Mouse (Mus musculus): ENCODE results near the gene Rtkn2. TPM values are rescaled to one million over a fixed set of nuclear protein-coding genes. Genes with fewer than 3 reads are reported as not detected.

Gene Rtkn2
- 6.5 and 6.9 TPM in 2 replicates for polyA plus RNA-seq (2015; fragmentation: Nextera tagmentation; extraction: Ambion mirVana)

DNA sequence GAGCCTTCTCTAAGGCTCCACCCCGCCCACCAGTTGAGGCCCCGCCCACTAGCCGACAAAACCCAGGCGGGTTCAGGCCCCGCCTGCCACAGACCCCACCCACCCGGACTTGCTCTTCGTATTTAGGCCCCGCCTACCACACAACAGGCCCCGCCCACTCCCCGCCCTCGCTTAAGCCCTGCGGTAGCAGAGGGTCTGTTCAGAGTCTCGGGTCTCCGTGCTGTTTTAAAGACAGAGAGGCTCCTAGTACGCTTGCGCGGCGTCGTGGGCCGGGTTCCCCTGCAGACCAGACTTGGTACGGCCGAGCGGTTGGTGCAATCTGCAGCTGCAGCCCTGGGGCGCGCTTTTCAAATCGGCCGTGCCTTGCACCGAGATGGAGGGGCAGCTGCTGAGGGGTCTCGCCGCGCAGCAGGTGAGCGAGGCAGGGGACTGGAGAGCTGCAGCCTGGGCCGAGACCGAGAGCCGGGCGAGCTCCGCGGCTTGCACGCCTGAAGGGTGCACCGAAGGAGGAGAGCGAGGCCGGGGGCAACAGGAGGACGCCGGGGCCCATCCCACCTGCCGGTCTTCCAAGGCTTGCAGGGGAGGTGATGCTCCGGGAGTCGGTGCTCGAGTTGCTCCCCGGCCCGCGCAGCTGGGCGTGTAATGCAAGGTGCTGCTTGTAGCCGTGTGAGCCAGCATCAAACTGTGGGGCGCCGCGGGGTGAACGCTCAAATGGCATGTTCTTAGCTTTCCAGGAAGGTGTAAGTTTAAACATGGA, at the start of gene Rtkn2:
TSS of gene Rtkn2 (plus strand) at position 170 of the 757 bp plus-strand sequence.
- under 1% methylated on average over 57 of the region's 57 CpGs for WGBS
- Histone ChIP-seq H3K4me3 (replicated peaks; ENCODE audit: low read length) (peak within 1 kb of the TSS; percentile 83), H3K4me1 (ENCODE audit: control insufficient read depth, insufficient read depth, low read length) (no peaks in the 10 kb centered on the region), H3K27ac (ENCODE audit: low read length) (peak within 1 kb of the TSS; percentile 49; the same call in 1 of the 2 replicates), H3K4me2 (ENCODE audit: low read depth, low read length) (peak within 1 kb of the TSS; percentile 97), H3K9ac (ENCODE audit: low read length) (peak within 1 kb of the TSS; percentile 77), H3K27me3 (ENCODE audit: control insufficient read depth, insufficient read depth, low read length) (no peaks in the 10 kb centered on the region), H3K9me3 (replicated peaks; ENCODE audit: control insufficient read depth, low read length) (no peaks in the 10 kb centered on the region), H3K36me3 (ENCODE audit: control insufficient read depth, insufficient read depth, low read length) (no peaks in the 10 kb centered on the region)
- ATAC-seq (ENCODE audit: insufficient read depth, low FRiP score) = peak; percentile 96

DNA sequence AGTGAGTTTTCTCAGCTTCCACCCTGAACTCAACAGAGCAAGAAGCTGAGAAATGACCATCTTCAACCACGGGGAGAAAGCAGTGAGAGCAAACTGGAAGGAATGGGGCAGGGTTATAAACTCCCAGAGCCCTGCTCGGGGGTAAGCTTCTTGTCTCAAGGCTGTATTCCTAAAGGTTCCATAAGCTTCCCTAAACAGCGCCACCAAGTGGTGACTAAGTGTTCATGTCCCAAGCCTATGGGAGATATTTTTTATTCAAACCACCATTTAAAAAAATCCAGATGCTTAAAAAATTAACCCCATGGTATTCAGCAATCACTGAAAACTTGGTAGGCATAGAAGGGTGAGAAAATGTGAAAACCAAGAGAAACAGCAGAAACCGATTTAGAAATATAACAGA, 48.0 kb upstream of the Rtkn2 start:
- no peak for ATAC-seq (ENCODE audit: insufficient read depth, low FRiP score)
- Histone ChIP-seq H3K27ac (ENCODE audit: low read length) (no peak overlapping the region), H3K4me3 (replicated peaks; ENCODE audit: low read length) (no peak overlapping the region), H3K9me3 (replicated peaks; ENCODE audit: control insufficient read depth, low read length) (no peaks in the 10 kb centered on the region; the same call in 1 of the 2 replicates), H3K27me3 (ENCODE audit: control insufficient read depth, insufficient read depth, low read length) (no peaks in the 10 kb centered on the region), H3K4me1 (ENCODE audit: control insufficient read depth, insufficient read depth, low read length) (no peaks in the 10 kb centered on the region), H3K4me2 (ENCODE audit: low read depth, low read length) (no peak overlapping the region), H3K9ac (ENCODE audit: low read length) (no peak overlapping the region), H3K36me3 (ENCODE audit: control insufficient read depth, insufficient read depth, low read length) (no peaks in the 10 kb centered on the region)
- WGBS = 72% methylated on average over 4 of the region's 4 CpGs

DNA sequence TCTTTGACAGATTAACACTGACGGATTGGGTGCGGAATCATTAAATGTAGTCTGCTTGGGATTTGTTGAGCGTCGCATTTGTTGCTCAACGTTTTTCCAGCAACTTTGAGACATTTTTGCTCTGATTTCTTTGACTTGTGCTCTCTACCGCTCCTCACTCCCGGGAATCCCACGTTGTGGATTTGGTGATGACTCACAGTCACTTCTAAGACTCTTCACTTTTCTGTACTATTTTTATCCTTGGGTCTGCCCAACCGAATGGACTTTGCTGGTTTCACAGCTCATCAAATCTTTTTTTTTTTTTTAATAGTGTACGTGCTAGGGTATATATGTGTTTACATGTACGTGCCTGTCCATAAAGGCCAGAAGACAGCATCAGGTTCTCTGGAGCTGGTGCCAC, 46.6 kb upstream of the Rtkn2 start:
- no peak overlapping the region for H3K4me2 ChIP-seq (ENCODE audit: low read depth, low read length)
- 88% methylated on average over 11 of the region's 11 CpGs for WGBS
- no peak overlapping the region for H3K27ac ChIP-seq (ENCODE audit: low read length)
- H3K9me3 ChIP-seq (replicated peaks; ENCODE audit: control insufficient read depth, low read length) = no peaks in the 10 kb centered on the region; the same call in 1 of the 2 replicates
- ATAC-seq (ENCODE audit: insufficient read depth, low FRiP score) = no peak
- H3K9ac ChIP-seq (ENCODE audit: low read length) = no peak overlapping the region
- no peaks in the 10 kb centered on the region for H3K27me3 ChIP-seq (ENCODE audit: control insufficient read depth, insufficient read depth, low read length)
- no peak overlapping the region for H3K4me3 ChIP-seq (replicated peaks; ENCODE audit: low read length)
- H3K36me3 ChIP-seq (ENCODE audit: control insufficient read depth, insufficient read depth, low read length) = no peaks in the 10 kb centered on the region
- no peaks in the 10 kb centered on the region for H3K4me1 ChIP-seq (ENCODE audit: control insufficient read depth, insufficient read depth, low read length)

DNA sequence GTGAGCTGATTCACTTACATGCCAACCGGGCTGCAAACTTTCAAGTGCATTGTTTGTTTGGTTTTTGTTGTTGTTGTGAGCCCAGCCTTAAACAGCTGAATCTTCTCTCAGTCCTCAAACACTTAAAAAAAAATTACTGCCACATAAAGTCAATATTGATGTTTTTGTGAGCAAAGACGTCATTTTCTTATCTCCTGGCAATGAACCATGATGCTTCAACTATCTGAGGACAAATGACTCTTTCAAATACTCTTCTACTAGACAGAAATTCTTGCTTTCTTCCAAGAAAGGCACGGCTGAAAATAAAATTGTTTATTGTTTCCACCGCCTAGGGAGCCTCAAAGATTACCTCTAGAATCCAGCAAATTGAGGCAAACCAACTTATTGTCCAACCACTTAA, 42.4 kb upstream of the Rtkn2 start:
- Histone ChIP-seq H3K36me3 (ENCODE audit: control insufficient read depth, insufficient read depth, low read length) (no peaks in the 10 kb centered on the region), H3K27ac (ENCODE audit: low read length) (no peak overlapping the region), H3K4me1 (ENCODE audit: control insufficient read depth, insufficient read depth, low read length) (no peaks in the 10 kb centered on the region), H3K9ac (ENCODE audit: low read length) (no peak overlapping the region), H3K9me3 (replicated peaks; ENCODE audit: control insufficient read depth, low read length) (no peaks in the 10 kb centered on the region), H3K27me3 (ENCODE audit: control insufficient read depth, insufficient read depth, low read length) (no peaks in the 10 kb centered on the region), H3K4me3 (replicated peaks; ENCODE audit: low read length) (no peak overlapping the region), H3K4me2 (ENCODE audit: low read depth, low read length) (no peak overlapping the region)
- no peak for ATAC-seq (ENCODE audit: insufficient read depth, low FRiP score)
- WGBS = 47% methylated on average over 4 of the region's 4 CpGs

DNA sequence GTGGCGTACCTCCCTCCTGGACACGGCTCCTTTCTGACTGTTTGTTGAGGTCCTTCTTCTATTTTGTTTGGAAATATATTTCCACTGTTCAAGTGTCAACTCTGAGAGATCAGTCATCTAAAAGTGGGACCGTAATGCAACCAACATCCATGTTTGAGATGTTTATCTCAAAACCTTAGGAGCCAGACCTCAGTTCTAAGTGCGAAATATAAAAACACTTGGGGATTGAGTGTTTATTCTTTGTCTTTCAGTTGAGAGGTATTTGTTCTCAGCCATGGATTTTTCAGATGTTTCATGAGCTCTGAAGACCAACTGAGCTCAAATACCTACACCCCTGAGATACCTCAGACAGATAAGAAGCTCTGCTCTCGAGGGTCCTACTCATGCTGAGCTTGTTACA, 41.6 kb upstream of the Rtkn2 start:
- no peak for ATAC-seq (ENCODE audit: insufficient read depth, low FRiP score)
- Histone ChIP-seq H3K4me2 (ENCODE audit: low read depth, low read length) (no peak overlapping the region), H3K4me1 (ENCODE audit: control insufficient read depth, insufficient read depth, low read length) (no peaks in the 10 kb centered on the region), H3K36me3 (ENCODE audit: control insufficient read depth, insufficient read depth, low read length) (no peaks in the 10 kb centered on the region), H3K9ac (ENCODE audit: low read length) (no peak overlapping the region), H3K27ac (ENCODE audit: low read length) (no peak overlapping the region), H3K27me3 (ENCODE audit: control insufficient read depth, insufficient read depth, low read length) (no peaks in the 10 kb centered on the region), H3K4me3 (replicated peaks; ENCODE audit: low read length) (no peak overlapping the region), H3K9me3 (replicated peaks; ENCODE audit: control insufficient read depth, low read length) (no peaks in the 10 kb centered on the region)
- WGBS = 72% methylated on average over 5 of the region's 5 CpGs

DNA sequence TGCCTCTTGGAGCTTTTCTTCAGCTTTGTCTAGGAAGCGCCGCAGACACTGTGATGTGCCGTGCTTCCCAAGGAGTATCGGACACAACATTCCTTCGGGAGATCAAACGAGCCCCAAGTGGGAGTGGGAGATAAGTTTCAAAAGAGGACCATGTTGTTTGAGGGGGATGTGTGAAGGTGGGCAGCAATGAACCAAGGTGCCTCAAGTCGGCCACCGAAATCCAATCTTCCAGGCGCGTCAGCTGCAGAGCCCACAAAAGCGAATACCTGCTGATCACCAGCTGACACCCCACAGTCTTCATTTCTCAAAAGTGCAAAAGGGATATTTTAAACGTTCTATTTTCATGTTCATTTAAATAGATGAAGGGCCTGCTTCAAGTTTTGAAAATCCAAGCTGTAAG, 39.8 kb upstream of the Rtkn2 start:
- no peaks in the 10 kb centered on the region for H3K4me1 ChIP-seq (ENCODE audit: control insufficient read depth, insufficient read depth, low read length)
- WGBS = 69% methylated on average over 12 of the region's 12 CpGs
- no peak overlapping the region for H3K27ac ChIP-seq (ENCODE audit: low read length)
- H3K36me3 ChIP-seq (ENCODE audit: control insufficient read depth, insufficient read depth, low read length) = no peaks in the 10 kb centered on the region
- no peaks in the 10 kb centered on the region for H3K9me3 ChIP-seq (replicated peaks; ENCODE audit: control insufficient read depth, low read length)
- ATAC-seq (ENCODE audit: insufficient read depth, low FRiP score) = no peak
- H3K27me3 ChIP-seq (ENCODE audit: control insufficient read depth, insufficient read depth, low read length) = no peaks in the 10 kb centered on the region
- no peak overlapping the region for H3K9ac ChIP-seq (ENCODE audit: low read length)
- no peak overlapping the region for H3K4me2 ChIP-seq (ENCODE audit: low read depth, low read length)
- H3K4me3 ChIP-seq (replicated peaks; ENCODE audit: low read length) = no peak overlapping the region

DNA sequence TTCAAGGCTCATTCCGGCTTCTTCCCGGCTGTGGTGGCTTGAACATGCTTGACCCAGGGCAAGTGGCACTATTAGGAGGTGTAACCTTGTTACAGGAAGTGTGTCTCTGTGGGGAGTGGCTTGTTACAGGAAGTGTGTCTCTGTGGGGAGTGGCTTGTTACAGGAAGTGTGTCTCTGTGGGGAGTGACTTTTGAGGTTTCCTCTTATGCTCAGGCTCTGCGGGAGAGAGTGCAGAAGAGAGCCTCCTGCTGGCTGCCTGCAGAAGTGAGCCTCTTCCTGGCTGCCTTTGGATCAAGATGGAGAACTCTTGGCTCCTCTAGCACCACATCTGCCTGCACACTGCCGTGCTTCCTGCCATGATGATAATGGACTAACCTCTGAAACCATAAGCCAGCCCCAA, 35.9 kb upstream of the Rtkn2 start:
- Histone ChIP-seq H3K4me3 (replicated peaks; ENCODE audit: low read length) (no peak overlapping the region), H3K36me3 (ENCODE audit: control insufficient read depth, insufficient read depth, low read length) (no peaks in the 10 kb centered on the region), H3K4me2 (ENCODE audit: low read depth, low read length) (no peak overlapping the region), H3K9ac (ENCODE audit: low read length) (no peak overlapping the region), H3K27me3 (ENCODE audit: control insufficient read depth, insufficient read depth, low read length) (no peaks in the 10 kb centered on the region), H3K4me1 (ENCODE audit: control insufficient read depth, insufficient read depth, low read length) (no peaks in the 10 kb centered on the region), H3K27ac (ENCODE audit: low read length) (no peak overlapping the region), H3K9me3 (replicated peaks; ENCODE audit: control insufficient read depth, low read length) (0 out of 2 replicates have a peak, but pooled peaks cover 4% of the 10 kb centered on the region)
- ATAC-seq (ENCODE audit: insufficient read depth, low FRiP score) = no peak
- WGBS = 86% methylated on average over 4 of the region's 4 CpGs

DNA sequence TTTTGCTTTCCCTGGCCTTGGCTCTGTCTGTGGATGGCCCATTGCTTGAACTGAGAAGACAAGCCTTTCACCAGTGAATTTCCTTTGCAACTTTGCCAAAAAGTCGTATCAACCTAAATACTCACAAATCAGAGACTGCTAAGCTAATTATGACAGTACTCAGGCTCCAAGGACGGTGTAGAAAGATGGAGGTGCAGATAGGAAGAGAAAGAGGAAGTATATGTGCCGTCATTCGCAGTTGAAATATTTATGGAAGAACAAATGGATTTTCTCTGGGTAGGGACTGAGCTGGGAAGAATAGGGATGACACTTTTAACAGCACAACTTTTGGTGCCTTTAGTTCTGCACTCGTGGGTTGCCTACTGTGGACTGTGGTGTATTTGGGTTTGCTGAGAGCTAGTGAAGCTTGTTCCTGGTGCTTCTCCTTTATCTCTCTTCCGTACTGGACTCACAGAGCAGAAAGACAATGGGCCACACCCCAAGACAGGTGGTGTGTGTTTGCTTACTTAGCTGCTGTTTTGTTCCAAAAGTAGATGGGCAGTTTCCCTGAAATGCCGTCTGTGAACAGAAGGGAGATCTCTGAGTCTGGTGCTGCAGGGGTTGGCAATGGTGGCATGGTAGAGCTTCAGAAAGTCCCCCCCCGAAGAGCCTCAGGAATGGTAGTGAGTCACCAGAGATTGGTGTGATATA, 29.2 kb upstream of the Rtkn2 start:
- Histone ChIP-seq H3K4me2 (ENCODE audit: low read depth, low read length) (no peak overlapping the region), H3K36me3 (ENCODE audit: control insufficient read depth, insufficient read depth, low read length) (no peaks in the 10 kb centered on the region), H3K9me3 (replicated peaks; ENCODE audit: control insufficient read depth, low read length) (0 out of 2 replicates have a peak, but pooled peaks cover 4% of the 10 kb centered on the region), H3K4me1 (ENCODE audit: control insufficient read depth, insufficient read depth, low read length) (no peaks in the 10 kb centered on the region), H3K27me3 (ENCODE audit: control insufficient read depth, insufficient read depth, low read length) (no peaks in the 10 kb centered on the region), H3K9ac (ENCODE audit: low read length) (no peak overlapping the region), H3K4me3 (replicated peaks; ENCODE audit: low read length) (no peak overlapping the region), H3K27ac (ENCODE audit: low read length) (no peak overlapping the region)
- 62% methylated on average over 8 of the region's 8 CpGs for WGBS
- ATAC-seq (ENCODE audit: insufficient read depth, low FRiP score) = no peak

DNA sequence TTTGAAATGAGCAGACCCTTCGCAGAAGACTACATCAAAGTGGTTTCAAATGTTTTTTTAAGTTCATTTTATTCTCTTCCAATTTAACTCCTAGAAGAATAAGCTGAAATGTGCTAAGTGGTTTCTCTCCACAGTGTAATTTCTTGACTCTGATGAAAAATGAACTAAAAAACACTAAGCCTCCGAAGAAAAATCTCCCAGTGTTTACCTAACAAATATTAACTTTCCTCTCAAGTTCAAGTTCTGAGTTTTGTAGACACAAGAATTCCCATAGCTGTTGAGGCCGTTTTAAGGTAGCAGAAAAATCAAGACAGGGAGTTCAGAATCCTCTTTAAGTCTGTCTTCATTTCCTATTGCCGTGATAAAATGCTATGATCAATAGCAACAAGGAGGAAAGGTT, 27.7 kb upstream of the Rtkn2 start:
- H3K4me3 ChIP-seq (replicated peaks; ENCODE audit: low read length) = no peak overlapping the region
- H3K4me2 ChIP-seq (ENCODE audit: low read depth, low read length) = no peak overlapping the region
- no peak for ATAC-seq (ENCODE audit: insufficient read depth, low FRiP score)
- WGBS = 43% methylated on average over 4 of the region's 4 CpGs
- no peaks in the 10 kb centered on the region for H3K36me3 ChIP-seq (ENCODE audit: control insufficient read depth, insufficient read depth, low read length)
- no peak overlapping the region for H3K27ac ChIP-seq (ENCODE audit: low read length)
- no peak overlapping the region for H3K9ac ChIP-seq (ENCODE audit: low read length)
- no peaks in the 10 kb centered on the region for H3K4me1 ChIP-seq (ENCODE audit: control insufficient read depth, insufficient read depth, low read length)
- no peaks in the 10 kb centered on the region for H3K27me3 ChIP-seq (ENCODE audit: control insufficient read depth, insufficient read depth, low read length)
- no peaks in the 10 kb centered on the region for H3K9me3 ChIP-seq (replicated peaks; ENCODE audit: control insufficient read depth, low read length)

Data from stomach, embryonic 16.5 days (tissue).